Mouse (Mus musculus): ENCODE data around the gene Vmn2r73. TPM values are rescaled to one million over a fixed set of nuclear protein-coding genes. Genes with fewer than 3 reads are reported as not detected.
"Not testable (repeated sequence)": the region's sequence is repeated elsewhere in the genome, so short reads cannot be mapped to it uniquely, and the experiment has no call there.

Vmn2r73 gene
- not detected in 2 replicates for polyA plus RNA-seq (2015; fragmentation: Nextera tagmentation; extraction: Ambion mirVana)

- H3K27ac ChIP-seq (replicated peaks): no peak within 1 kb of the TSS
- 76% methylated on average over 1 of the region's 1 CpGs for WGBS
- no peak within 1 kb of the TSS for H3K9ac ChIP-seq
- no peak within 1 kb of the TSS for H3K4me3 ChIP-seq
- no peak for ATAC-seq (ENCODE audit: low read depth)
- H3K4me2 ChIP-seq: no peak within 1 kb of the TSS
- no peaks in the 10 kb centered on the region for H3K4me1 ChIP-seq (replicated peaks)
- no peaks in the 10 kb centered on the region for H3K27me3 ChIP-seq
- H3K9me3 ChIP-seq: no peaks in the 10 kb centered on the region
- no peaks in the 10 kb centered on the region for H3K36me3 ChIP-seq
These were observed at the start of gene Vmn2r73 for GRCm38 (mm10) chr7:85876166-85876565. Gene Vmn2r73, minus strand, starts transcription at chr7:85876266.

GRCm38 (mm10) chr7:85840090-85840948 lies 35.7 kb downstream of the Vmn2r73 start:
- H3K9me3 ChIP-seq: no peaks in the 10 kb centered on the region
- 17% methylated on average over 2 of the region's 2 CpGs for WGBS
- no peak overlapping the region for H3K4me2 ChIP-seq
- H3K9ac ChIP-seq: no peak overlapping the region
- H3K36me3 ChIP-seq: no peaks in the 10 kb centered on the region
- H3K4me1 ChIP-seq (replicated peaks): no peaks in the 10 kb centered on the region
- no peak overlapping the region for H3K27ac ChIP-seq (replicated peaks)
- no peak overlapping the region for H3K4me3 ChIP-seq
- no peaks in the 10 kb centered on the region for H3K27me3 ChIP-seq
- no peak for ATAC-seq (ENCODE audit: low read depth)

- WGBS: 10% methylated on average over 6 of the region's 6 CpGs
- not testable (repeated sequence) for H3K4me3 ChIP-seq; H3K27me3 ChIP-seq; H3K4me1 ChIP-seq (replicated peaks); H3K27ac ChIP-seq (replicated peaks); H3K9ac ChIP-seq; ATAC-seq (ENCODE audit: low read depth); H3K36me3 ChIP-seq; H3K9me3 ChIP-seq; H3K4me2 ChIP-seq
These were observed 58.0 kb downstream of the Vmn2r73 start for GRCm38 (mm10) chr7:85818092-85818491.

Other genes with a start within 250 kb of the Vmn2r73 start
- not detected in 2 replicates for gene Vmn2r72, start 121.2 kb downstream of the Vmn2r73 start, polyA plus RNA-seq (2015; fragmentation: Nextera tagmentation; extraction: Ambion mirVana)
- not detected in 2 replicates for gene Vmn2r74, start 85.4 kb upstream of the Vmn2r73 start, polyA plus RNA-seq (2015; fragmentation: Nextera tagmentation; extraction: Ambion mirVana)

Data from neural tube, embryonic 13.5 days (tissue).